Mouse (Mus musculus): ENCODE data around the gene Ccr9. TPM values are rescaled to one million over a fixed set of nuclear protein-coding genes. Genes with fewer than 3 reads are reported as not detected.

Ccr9 gene
- total RNA-seq, 2 experiments from 2014 or later = 0.48 to 9.2 TPM

DNA sequence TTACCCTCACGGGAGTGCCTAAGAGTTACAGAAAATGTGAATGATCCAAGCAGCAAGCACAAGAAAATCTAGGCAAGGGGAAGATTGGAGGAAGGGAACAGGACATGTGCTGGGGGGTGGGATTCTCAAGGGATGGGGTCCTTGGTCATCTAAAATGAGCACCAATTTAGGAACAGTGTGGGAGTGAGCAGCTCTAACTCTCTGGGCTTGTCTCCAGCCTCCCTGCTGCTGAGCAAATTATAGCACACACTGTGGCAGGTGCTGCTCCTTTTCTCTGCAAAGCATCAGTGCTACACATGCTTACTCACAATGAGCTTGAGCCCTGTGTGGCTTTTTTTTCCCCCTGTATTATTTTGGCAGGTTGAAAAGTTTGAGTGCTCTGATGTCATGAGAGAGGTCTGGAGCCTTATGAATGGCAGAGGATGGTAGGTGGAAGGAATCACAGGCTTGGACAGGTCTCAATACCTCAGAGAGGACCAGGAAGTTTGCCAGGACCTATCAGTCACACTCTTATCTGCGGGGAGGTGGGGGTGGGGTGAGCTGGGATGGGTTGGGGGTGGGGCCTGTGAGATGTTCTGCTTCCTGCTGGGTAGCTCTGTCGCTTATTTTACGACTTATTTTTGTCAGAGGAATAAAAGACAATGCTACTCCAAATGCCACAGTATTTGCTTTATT is 110.8 kb downstream of the Ccr9 start:
- DNase-seq = no peak
- intact Hi-C loops (cut with DNase I) = no loop called here

DNA sequence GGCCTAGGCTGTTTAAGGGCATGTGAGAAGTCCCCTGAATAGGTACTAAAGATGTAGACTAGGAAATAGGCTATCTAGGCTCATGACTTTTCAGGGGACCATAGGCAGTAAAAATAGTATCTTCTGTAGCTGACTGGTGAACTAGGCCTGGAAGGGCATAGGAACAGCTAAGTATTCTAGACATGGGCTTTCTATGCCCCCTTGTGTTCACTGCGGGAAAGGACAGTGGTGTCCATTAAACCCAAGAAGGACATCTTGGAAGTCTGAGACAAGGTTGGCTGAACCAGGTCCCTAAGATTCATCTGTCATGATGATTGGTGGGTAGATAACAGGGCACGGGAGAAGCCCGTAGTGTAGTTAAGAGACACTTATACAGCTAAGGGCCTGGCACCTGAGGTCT is 117.9 kb downstream of the Ccr9 start:
- intact Hi-C loops (cut with DNase I) = loop anchor here (2.0 kb wide), 2 partner anchors 79 to 157 kb away; partner anchors contain the start of gene Lztfl1
- DNase-seq = peak; percentile 35 to 56

GRCm38 (mm10) chr9:123801527-123801926 is 123.3 kb downstream of the Ccr9 start:
- intact Hi-C loops (cut with DNase I) = no loop called here
- DNase-seq = no peak

DNA sequence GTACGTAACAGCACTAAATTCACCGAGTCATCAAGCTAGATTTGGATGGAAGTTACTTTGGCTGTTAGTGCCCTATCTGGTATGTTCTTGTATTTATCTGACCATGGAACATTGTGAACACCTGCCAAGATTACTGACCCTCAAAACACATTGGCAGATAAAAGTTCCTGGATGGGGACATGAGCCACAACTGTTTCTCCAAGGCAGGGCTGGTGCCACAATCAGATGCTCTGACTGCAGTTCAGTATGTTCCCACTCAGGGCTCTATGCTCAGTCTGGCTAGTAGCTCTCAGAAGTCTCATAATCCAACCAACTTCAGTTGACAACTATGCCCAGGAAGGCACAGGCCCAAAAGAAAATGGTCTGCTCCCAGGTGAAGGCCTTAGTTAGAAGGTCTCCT is 124.2 kb downstream of the Ccr9 start:
- no peak for DNase-seq
- intact Hi-C loops (cut with DNase I) = no loop called here

DNA sequence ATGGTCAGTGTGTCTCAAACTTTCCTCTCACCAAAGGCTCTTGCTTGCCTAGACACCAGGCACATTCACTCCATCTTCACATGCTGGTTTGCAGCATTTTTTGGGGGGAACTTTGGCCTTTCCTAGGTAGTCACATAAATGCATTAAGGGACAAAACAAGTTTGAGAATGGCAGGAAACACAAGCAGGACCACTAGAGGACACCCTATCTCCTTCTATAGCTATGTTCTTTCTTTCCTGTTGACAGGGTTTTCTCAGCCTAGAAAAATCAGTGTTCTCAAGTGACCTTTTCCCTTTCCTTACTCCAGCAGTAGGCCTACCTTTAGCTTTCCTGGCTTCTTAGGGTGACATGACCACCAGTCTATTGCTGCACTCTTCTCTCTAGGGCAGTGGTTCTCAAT is 124.7 kb downstream of the Ccr9 start:
- intact Hi-C loops (cut with DNase I) = no loop called here
- no peak for DNase-seq

- DNase-seq = no peak
- intact Hi-C loops (cut with DNase I) = no loop called here
These were observed 127.0 kb downstream of the Ccr9 start for GRCm38 (mm10) chr9:123805241-123805640.

- intact Hi-C loops (cut with DNase I) = no loop called here
- no peak for DNase-seq
These were observed 128.0 kb downstream of the Ccr9 start, which contains the start of gene Cxcr6 for GRCm38 (mm10) chr9:123806267-123806666. Gene Cxcr6 (plus strand): TSS chr9:123806475.

DNA sequence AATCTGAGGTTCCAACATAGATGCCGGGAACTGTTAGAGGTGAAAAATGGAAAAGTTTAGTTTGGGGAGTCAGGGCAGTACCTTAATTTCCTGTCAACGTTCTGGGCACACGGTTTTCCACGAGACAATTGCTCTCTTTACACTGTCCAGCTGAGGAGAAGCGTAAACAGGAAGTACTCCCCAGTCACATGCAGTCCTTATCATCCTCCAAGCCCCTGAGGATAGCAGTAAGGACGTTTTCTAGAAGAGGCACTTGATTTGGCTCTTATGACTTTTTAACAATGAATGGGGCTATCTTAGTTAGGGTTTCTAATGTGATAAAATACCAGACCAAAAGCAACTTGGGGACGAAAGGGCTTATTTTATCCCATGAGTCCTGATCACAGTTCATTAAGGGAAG is 130.3 kb downstream of the Ccr9 start:
- intact Hi-C loops (cut with DNase I) = no loop called here
- no peak for DNase-seq

GRCm38 (mm10) chr9:123811831-123812230 is 133.6 kb downstream of the Ccr9 start:
- no peak for DNase-seq
- intact Hi-C loops (cut with DNase I) = no loop called here

GRCm38 (mm10) chr9:123814326-123814725 is 136.1 kb downstream of the Ccr9 start:
- no peak for DNase-seq
- intact Hi-C loops (cut with DNase I) = no loop called here

GRCm38 (mm10) chr9:123814821-123815220 is 136.6 kb downstream of the Ccr9 start:
- DNase-seq = peak in 1 of 2 experiments; percentile 16
- intact Hi-C loops (cut with DNase I) = no loop called here

GRCm38 (mm10) chr9:123815444-123815843 is 137.2 kb downstream of the Ccr9 start:
- intact Hi-C loops (cut with DNase I) = no loop called here

GRCm38 (mm10) chr9:123815996-123816395 is 137.8 kb downstream of the Ccr9 start:
- intact Hi-C loops (cut with DNase I) = no loop called here

More at GRCm38 (mm10) chr9:123815444-123815843, 137.2 kb downstream of the Ccr9 start:
- no peak for DNase-seq

DNA sequence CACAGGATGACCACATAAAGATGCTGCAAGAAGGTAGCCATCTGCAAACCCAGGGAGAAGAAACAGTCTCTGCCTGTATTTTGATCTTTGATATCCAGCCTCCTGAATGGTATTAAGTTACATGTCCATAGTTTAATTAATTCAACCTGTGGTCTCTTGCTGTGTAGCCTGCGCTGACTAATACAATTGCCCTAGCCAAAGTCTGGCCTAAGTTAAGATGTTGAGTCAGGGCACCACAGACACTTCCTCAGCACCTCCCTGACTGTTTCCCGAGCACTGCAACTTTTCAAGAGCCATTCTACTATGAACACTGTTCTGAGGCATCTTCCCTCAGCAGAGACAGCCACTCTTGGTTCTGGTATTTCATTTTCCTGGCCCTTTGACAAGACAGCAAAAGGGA is 140.4 kb downstream of the Ccr9 start:
- DNase-seq = no peak
- intact Hi-C loops (cut with DNase I) = no loop called here

More at GRCm38 (mm10) chr9:123815996-123816395, 137.8 kb downstream of the Ccr9 start:
- DNase-seq = no peak

DNA sequence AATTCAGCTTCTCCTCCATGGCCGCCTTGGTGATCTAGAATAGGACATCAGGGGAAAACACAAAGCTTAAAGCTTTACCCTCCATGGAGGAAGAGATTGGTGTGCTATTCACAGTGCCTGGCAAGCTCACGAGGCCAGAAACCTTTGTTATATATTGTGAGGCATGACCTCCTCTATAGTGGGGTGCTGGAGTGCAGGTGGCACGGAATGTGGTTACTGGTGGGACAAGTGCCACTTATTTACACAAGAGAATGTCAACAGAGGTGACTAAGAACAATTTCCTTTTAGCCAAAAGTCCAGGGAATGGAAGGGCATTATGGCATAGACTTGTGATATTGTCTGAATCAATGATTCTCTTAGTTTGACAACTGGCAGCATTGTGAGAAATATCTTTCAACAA is 148.4 kb downstream of the Ccr9 start:
- intact Hi-C loops (cut with DNase I) = no loop called here
- no peak for DNase-seq

GRCm38 (mm10) chr9:123828916-123829315 is 150.7 kb downstream of the Ccr9 start:
- no peak for DNase-seq

More at GRCm38 (mm10) chr9:123828916-123829315, 150.7 kb downstream of the Ccr9 start:
- intact Hi-C loops (cut with DNase I) = no loop called here

Other genes with a start within 250 kb of the Ccr9 start
- gene Limd1, start 199.7 kb upstream of the Ccr9 start, total RNA-seq (2021) = 10 to 100 TPM; 41.9 to 43.6 TPM
- gene Sacm1l, start 148.7 kb upstream of the Ccr9 start, total RNA-seq (2021) = 10 to 100 TPM; 33.7 to 38.1 TPM
- gene Slc6a20b, start 45.9 kb upstream of the Ccr9 start, total RNA-seq (2021) = not detected
- gene Slc6a20a, start 446 bp downstream of the Ccr9 start, total RNA-seq (2021) = not detected
- gene Lztfl1, start 39.3 kb downstream of the Ccr9 start, total RNA-seq (2021) = 10 to 100 TPM; 41.3 to 43.5 TPM
- under 1 TPM in 1 of 2 experiments, not detected in 1; 0.20 TPM for gene Cxcr6, start 128.0 kb downstream of the Ccr9 start, total RNA-seq (2021)
- 100 to 1,000 TPM; 250 to 267 TPM for gene Fyco1, start 173.5 kb downstream of the Ccr9 start, total RNA-seq (2021)
- gene Xcr1, start 183.6 kb downstream of the Ccr9 start, total RNA-seq (2021) = under 1 TPM in 1 of 2 experiments, not detected in 1; 0.05 TPM